Mouse (Mus musculus): ENCODE measurements at regions not wholly inside any gene's neighbourhood (a gene's known extent, or its start where the extent isn't known, plus 50 kb on each side); places are given as distances from the start of the nearest gene placed in this dataset.
A peak's percentile ranks its signal among the peaks of the same experiment; 100 is the strongest.

DNA sequence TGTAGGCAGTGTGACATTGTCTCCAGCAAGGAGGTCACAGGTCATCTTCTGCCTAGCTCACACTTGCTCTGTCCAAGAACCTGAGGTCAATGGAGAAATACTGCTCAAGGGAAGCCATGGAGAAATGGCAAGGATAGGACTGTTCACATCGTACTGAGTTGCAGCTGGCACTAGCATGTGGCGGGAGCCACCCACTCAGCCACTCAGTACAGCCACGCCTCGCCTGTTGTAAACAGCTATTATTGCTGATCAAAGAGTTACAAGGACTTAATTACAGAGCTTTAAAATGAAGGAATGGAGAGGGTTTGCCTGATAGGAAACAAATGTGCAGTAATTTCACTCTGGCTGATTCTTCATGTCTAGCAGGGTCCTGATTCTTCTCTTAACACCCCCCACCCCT is 64.8 kb downstream of the Dll1 start:
- no peak for DNase-seq (ENCODE audit: low spot score)

DNA sequence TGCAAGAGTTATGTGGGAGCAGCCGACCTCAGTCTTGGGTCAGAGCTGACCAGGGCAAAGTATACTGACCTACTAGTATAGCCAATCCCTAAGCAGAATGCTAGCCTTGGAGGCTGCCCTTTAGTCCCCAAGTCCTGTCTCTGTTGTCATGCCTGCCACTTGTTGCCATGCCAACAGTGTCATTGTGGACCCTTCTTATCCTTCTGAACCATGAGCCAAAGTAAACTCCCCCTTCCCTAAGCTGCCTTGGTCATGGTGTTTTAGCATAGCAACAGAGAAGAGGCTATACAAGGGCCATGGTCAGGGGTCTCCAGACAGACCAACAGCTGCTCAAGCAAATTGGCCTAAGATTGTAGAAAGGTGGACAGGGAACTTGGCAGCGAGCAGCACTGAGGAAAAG is 66.2 kb downstream of the Dll1 start:
- no peak for DNase-seq (ENCODE audit: low spot score)

DNA sequence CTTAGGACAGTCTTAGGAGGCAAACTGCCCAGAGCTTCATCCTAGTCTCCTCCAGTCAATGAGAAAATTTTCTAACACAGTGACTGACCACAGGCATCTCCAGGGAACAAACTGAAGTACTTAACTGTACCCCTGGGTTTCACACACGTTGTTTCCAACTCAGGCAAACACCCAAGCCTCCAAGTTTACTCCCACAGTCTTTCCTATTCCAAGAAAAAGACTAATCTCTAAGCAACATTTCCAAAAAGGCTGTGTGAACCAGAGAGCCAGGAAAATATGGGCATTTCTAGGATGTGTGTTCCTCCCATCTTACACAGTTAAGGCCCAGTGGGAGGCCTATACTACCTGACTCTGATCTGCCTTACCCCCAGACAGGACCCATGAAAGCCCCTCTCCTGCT is 74.6 kb downstream of the Dll1 start:
- no peak for DNase-seq (ENCODE audit: low spot score)

DNA sequence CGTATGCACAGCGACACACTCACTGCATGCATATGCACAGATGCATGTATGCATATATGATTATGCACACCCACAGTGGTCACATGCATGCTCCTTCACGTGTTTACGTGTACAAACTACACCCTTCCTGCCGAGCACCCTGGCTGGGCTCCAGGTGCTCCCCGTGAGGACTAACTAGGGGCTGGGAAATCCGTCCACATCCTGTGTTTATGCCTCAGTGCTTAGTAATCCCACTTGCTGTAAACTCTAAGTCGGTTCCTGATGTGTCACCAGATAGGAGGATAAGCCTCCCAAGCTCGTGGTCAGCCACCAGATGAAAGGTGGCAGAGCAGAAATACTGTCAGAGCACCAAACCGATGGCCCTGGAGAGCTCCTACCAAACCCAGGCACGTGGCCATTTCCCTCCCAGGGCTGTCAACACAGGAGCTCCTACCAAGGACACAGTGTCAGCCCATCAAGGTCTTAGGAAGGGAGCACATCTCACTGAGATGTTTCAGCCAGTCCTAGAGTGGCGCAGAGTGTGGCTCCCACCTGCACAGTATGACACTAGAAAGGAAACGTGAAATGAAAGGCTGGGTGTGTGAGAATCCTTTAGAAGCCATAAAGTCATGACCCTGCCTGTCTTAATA is 76.8 kb downstream of the Dll1 start:
- DNase-seq (ENCODE audit: low spot score): peak; percentile 33

DNA sequence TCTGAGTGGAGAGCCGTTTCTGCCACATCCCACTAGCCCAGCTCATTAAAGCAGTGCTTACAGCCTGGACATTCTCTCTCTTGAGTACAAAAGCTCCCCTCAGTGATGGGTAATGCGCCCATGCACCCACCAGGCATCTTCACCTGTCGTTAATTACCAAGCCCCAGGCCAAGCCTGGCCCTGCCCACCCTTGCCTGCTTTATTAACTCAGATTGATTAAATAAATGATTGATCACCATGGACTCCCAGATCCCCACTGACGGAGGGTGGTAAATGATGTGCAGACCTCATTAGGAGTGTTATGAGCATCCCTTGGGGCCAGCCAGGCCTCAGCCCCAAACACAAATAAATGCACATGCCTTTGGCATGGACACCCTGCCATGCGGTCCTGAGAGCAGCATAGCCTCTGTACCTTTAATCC is 82.5 kb downstream of the Dll1 start:
- no peak for DNase-seq (ENCODE audit: low spot score)

DNA sequence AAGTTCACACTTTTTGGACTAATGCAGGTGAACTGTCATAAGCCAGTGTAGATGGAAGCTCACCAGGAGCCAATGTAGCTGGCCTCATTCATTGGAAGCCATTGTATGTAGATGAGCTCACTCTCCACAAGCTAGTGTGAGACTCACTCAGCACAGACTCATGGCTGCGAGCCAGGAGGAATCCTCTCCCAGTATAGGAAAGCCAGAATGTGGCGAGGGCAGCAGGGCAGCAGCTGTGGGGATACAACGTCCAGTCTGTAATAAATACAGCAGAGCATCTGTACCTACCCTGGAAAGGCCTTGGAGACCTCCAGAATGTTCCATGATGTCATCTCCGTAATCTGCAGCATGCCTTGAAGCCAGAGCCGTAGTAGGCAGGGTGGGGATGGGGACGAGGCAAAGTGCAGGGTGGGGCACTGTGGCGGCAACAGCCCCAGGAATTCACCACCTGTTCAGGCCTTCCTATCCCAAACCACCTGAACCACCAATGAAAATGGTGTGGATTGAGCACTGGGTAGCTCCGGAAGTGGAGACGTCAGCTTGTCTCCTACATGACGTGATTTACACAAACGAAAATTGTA is 84.1 kb downstream of the Dll1 start:
- DNase-seq (ENCODE audit: low spot score): no peak

DNA sequence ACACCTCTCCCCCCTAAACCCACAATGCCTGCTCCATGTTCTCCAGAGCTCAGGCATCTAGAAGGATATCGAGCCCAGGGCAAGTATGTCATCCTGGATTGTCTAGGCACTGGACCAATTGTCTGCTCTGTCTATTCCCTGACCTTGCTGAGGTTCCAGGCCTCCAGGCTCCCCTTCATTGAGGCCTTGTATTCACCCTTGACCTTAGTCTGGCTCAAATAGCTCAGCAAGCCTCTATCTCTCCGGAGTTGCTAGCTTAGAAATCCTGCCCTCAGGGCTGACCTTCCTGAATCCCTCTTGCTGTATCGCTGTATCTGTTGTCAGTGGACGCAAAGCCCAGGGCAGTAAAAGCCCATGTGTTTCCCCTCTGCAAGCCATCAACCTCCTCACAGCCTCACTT is 85.0 kb downstream of the Dll1 start:
- DNase-seq (ENCODE audit: low spot score): no peak

DNA sequence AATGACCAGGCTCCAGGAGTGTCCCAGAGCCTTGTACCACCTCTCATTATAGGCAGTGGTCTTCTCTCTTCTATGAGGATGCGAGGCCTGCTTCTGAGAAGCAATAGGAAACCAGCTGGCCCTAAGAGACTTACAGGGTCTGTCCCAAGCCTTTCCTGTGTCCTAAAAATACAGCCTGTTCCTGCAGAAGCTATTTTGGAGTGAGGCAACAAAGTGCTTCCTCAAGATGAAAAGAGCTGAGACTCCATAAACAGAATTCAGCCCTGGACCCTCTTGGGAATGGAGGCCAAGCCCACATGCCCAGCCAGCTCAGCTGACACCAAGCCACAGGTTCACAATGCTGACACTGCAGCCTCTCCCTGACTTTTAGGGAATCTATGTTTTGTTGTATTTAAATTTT is 86.3 kb downstream of the Dll1 start:
- DNase-seq (ENCODE audit: low spot score): no peak

DNA sequence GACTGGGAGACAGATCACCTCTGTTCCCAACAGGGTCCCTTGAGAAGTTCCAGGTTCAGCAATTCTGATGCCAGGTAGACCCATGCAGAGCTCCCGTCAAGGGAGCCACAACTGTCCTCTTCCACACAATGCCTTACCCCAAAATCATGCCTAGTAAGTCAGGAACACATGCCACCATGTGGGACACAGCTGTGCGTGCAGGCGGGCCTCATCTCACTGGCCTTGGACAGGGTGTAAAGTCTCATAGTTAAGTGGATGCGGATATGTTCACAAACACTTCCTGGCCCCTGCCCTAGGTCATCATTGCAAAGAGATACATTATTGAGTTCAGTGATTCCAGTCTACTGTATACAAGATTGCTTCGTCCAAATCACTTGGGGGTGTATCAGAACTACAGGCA is 87.6 kb downstream of the Dll1 start:
- DNase-seq (ENCODE audit: low spot score): no peak

DNA sequence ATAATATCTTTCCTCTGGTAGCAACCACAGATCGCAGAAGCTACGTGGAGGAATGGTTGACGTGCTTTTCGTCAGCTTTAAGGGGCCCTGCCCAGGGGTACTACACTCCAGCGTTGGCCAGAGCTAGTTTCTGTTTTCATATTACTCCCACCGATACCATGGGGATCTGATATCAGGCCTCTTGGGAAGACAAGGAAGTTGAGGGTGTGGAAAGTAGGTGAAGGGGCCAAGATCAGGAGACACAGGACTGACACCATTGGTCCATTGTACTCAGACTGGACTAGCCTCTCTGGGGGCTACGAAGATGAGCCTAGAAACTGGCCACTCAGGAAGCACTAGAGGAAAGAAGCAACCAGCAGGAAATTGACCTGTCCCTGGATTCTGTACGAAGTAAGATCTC is 88.0 kb downstream of the Dll1 start:
- no peak for DNase-seq (ENCODE audit: low spot score)

DNA sequence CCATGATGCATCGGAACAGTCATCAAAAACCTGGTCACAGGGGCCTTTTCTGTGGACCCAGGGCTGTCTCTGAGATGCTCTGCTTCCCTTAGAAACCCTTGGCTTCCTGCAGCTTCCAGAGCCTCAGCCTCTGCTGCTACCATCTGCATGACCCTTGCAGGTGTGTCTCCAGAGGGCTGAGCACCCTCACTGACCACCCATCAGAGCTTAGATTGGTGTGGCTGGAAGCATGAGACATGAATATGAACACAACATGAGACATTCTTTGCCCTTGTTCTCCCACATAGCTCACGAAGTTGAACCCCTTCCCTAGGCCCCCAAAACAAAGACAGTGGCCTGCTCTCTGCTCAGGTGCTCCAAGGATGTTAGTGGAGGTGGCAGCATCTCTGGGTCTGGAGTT is 90.1 kb downstream of the Dll1 start:
- DNase-seq (ENCODE audit: low spot score): no peak

DNA sequence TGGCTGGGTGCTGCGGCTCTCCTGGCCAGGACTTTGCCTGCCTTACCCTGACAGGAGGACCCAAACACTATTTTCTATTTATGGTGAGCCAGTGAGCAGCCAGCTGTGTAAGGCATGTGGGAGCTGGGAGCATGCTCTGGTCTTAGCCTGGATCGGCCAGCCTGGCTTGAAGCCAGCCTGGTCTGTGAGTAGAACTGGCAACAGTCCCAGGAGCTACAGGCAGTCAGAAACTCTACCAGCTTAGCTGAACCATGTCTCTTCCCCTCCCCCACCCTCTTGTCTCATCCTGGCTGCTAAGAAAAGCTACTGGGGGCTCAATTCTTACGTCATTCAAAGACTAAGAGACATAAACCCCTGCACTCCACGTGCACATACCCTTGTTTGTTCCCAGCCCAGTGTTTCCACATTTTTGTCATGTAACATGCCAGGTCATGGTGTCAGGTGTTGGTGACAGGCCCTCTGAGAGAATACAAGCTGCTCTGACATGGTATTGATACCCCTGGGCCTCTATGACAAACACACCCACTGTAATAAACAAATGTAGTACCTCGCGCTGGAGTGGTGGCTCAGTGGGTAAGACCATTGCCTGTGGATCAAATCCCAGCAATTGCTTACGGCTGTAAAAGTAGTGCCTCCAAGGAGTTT is 91.2 kb downstream of the Dll1 start:
- DNase-seq (ENCODE audit: low spot score): peak; percentile 72

DNA sequence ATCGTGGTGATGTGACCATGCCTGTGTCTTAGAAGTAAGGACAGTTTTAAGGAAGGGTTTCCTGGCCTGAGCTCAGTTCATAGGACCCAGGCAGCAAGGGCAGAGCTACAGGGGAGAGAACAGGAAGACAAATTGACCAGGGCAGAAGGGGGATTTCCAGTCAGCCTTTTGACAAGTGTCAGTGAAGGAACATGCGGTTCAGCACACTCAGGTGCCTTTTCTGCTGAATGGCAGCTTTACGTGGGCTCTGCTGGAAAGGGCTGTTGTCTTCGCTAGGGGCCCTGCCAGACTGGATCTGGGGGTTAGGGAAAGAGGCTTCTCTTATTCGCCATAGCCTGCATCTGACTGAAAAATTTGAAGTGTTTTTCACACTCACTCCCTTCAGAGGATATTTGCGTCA is 106.8 kb downstream of the Dll1 start:
- DNase-seq (ENCODE audit: low spot score): no peak

DNA sequence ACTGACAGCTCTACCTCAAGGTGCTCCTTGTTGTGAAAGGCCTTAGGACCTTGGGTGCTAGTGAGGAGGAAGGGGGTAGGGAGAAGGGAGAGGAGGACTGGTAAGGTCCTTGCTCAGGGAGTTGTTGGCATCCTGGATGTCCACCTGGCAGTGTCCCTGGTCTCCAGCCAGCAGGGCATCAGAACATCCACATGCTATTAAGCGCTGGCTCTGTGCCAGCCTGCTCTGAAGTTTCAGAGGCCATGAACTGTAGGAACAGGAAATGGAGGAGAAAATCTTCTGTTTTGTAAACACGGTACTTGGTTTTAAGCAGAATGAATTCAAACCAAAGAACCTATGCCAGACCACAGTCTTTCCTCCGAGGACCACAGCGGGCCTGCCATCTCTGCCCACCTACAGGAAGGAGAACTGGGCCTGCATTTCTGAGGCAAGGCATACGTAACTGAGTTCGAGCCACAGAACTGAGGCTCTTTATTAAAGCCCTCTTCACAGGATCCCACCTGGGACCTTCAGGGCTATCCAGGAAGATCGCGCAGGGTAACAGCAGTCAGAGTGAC is 107.5 kb downstream of the Dll1 start:
- no peak for DNase-seq (ENCODE audit: low spot score)

DNA sequence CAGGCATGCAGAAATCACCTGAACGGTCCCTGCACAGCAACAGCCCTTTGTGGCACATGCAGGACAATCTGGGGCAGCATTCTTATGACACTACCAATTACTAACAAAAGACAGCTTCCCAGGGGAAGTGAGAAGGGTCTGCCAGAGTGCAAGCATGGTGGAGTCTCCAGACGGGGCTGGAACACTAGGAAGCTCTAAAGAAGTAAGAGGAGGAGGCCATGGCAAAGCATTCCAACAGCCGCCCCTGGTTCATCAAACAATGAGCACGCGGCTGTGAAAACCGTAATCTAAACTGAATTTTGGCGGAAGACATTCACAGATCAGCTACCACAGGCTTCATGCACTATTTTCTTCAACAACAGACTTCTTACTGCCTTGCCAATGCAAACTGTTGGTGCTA is 109.0 kb downstream of the Dll1 start:
- DNase-seq (ENCODE audit: low spot score): no peak

DNA sequence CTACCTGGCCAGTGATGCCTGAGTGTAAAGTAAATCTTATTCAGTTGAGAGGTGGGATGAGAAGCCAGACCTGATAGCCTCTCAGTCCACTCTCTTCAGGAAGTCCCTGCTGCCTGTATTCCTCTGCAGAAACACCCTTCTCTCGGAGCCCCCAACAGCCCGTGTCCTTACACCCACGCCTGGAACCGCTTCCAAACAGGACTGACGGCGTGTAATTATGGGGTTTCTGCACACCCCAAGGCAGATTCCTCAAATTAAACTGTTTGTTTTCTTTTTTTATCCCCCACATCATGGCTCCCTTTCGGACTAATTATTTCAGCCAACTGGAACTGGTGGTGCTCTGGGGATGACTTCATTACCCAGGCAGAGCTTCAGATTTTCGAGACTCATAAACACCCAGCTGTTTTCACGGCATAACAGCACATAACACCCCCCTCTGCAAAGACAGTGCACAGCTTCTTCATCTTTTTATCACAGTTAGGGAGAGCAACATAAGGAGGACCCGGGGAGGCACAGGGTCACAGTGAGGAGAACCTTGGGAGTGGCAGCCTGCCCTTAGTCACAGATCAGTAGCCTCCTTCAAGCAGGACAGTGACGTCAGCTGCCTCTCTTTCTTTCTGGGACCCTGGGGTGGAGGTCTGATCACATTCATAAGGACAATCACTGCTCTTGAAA is 117.1 kb downstream of the Dll1 start:
- peak; percentile 8 for DNase-seq (ENCODE audit: low spot score)

DNA sequence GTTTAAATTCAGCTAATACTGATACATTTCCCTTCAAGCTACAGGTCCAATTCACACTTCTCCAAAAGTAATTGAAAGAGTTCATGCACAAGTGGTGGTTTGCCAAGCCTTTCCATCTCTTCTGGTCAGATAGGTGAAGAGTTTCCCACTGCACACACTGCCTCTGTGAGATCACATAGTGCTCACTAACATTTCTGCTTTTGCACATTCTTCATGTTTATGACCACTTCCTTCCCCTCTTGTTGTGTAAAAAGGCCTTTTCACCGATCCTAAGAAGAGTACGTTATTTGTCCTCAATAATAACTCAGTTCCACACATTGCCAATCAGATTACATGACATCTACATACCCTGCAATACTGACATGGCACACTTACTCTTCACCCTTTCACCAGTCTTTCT is 120.8 kb downstream of the Dll1 start:
- DNase-seq (ENCODE audit: low spot score): no peak

DNA sequence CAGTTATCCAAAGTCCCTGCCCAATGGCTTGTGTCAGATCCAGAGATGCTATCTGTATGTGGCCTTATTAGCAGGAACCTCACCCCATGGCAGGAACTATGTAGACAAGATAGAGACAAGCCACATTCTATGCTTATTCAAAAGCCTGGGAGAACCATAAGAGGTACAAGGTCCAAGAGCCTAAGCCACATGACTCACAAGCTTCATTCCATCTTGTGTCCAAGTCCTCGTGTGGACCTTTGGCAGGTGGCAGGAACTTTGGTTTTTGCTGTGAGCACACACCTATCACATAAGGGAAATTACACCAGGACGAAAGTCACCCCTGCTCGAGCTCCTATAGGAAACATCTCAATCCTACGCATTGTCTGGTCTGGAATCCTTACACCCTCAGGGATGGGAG is 122.9 kb downstream of the Dll1 start:
- no peak for DNase-seq (ENCODE audit: low spot score)

DNA sequence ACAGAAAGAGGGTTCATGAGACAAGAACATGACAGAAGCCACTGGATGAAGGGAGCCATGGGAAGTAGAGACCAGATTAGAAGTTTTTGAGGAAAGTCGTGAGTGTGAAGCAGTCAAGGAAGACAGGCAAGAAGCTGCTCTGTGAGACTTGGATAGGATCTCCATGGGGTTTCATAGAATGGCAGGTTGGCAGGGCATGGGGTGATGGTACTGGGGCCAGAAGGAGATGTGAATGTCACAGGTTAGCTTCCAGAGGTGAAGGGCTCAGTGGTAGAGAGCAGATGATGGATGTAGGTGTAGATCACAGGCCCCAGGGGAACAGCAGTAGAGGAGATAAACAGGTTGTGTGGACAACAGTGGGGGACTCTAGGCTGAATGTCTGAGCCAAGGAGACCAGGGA is 123.4 kb downstream of the Dll1 start:
- DNase-seq (ENCODE audit: low spot score): no peak

DNA sequence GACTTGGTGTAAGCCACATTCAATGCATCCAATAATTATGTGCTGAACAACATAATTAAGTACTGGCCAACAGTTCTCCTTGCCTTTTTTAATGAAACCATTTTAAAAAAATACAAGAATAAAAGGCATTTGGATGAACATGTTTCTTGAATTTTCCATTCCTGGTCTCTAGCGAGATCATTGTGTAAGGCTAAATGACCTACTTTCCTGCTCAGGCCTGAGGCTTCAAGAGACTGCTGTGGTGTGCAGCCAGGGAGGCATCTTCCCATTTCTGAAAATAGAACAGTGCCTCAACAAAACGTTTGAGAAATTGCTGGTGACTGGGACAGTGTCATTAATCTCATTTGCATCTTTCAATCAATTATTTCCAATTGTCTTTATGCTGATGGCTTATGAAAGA is 124.5 kb downstream of the Dll1 start:
- no peak for DNase-seq (ENCODE audit: low spot score)

DNA sequence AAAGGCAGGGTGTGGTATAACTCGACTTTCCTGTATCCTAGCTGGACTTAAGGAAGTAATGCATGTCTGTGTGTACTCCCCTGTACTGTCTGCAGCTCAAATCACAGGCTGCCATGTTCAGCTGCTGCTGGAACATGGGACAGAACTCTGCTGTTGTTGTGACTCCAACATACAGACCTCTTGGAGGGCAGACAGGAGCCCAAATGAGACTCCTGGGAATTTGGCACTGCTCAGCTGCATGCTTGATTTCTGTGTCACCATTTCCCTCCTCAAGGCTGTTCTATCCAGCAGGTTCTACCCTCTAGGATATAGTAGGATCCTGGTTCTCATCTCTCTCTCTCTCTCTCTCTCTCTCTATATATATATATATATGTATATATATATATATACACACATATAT is 125.0 kb downstream of the Dll1 start:
- DNase-seq (ENCODE audit: low spot score): no peak

DNA sequence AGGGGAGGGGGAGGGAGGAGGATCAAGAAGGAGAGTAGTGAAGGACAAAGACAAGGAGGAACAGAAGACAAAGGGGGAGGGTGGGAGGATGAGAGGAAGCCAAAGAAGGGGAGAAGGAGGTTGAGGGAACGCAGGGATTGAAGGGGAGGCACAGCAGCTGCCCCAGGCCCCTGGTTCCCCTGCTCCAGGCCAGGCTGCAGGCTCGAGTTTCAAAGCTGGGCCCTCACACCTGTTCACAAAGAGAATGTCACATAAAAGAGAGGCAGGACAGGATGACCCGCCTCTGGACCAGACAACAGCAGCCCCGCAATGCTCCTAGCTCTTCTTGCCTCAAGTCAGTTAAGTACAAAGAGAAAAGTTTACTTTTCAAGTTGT is 128.3 kb downstream of the Dll1 start:
- no peak for DNase-seq (ENCODE audit: low spot score)

Measured in ovary, postnatal 36 days (tissue).